Comparison of ENCODE assay signal across 8 mouse cellular contexts in the genomic region with DNA sequence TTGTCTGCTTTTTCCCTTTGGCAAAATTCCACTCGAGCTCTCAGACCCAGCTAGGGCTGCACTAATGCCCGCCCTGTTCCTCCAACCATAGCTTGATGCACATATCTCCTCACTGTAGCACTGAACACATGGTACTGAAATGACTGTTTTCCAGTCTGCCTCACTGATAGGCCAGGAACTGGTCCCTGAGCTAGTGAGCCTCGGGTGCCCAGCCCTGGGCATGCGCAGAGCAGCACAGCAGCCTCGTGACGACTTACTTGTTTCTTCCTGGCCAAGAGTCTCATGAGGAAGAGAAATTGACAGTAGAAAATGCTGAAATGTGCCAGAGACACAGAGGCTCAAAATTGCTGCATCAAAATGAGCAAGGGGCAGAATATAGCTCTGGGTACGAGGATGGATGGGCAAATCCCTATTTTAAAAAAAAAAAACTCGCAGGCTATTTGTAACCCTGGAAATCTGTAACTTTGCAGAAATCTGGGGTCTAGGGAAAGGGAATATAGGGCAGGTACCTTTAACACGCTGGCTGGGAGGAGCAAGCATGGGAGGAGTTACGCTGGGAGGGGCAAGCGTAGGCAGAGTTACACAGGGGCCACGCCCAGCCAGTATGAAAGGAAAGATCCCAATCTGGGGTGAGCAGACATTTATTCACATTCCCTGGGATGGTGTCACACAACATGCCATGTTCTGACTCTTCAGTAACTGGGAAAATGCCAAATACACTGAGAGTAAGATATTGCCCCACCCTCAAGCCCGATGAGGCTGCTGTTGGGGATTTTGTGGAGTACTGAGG. TPM values are rescaled to one million over a fixed set of nuclear protein-coding genes. Genes with fewer than 3 reads are reported as not detected.
DNase-seq lines count a peak whose midpoint lies in the region; ATAC-seq and TF ChIP-seq lines count a peak whose summit lies in the region.

No protein-coding gene starts in this region.

- ATAC-seq in midbrain, embryonic 11.5 days (ENCODE audit: low FRiP score), result no peak
- ATAC-seq in intestine, embryonic 15.5 days, result peak; percentile 77
- ATAC-seq in limb, embryonic 12.5 days (ENCODE audit: insufficient number of reproducible peaks, insufficient read depth, low FRiP score, low TSS enrichment, low read depth), result peak; percentile 48; the same call in 1 of the 2 replicates

- no peak overlapping the region for H3K4me3 ChIP-seq in midbrain, embryonic 11.5 days (ENCODE audit: low read depth, low read length)
- H3K4me3 ChIP-seq in midbrain, embryonic 10.5 days, result no peak overlapping the region
- no peak overlapping the region for H3K4me3 ChIP-seq in intestine, embryonic 15.5 days (replicated peaks)
- H3K4me3 ChIP-seq in limb, embryonic 12.5 days (replicated peaks), result no peak overlapping the region

- no peak for DNase-seq in midbrain, embryonic 11.5 days (ENCODE audit: low spot score, missing footprints)
- no peak for DNase-seq in midbrain, embryonic 10.5 days (ENCODE audit: low spot score)
- peak; percentile 53 for DNase-seq in brain, embryonic 14.5 days (ENCODE audit: low read depth)
- peak; percentile 79 for DNase-seq in gastrocnemius, adult 18-20 months (ENCODE audit: low spot score)
- peak; percentile 5 to 28 for DNase-seq in monocyte, adult 2 months (ENCODE audit: low read depth in 1 of 2, low spot score in 2 of 2)
- peak; percentile 54 for DNase-seq in thymus, postnatal 14 days

- H3K27me3 ChIP-seq in midbrain, embryonic 11.5 days (ENCODE audit: control insufficient read depth, insufficient read depth, low read length), result no peaks in the 10 kb centered on the region; the same call in 1 of the 2 replicates
- peaks cover 33% of the 10 kb centered on the region for H3K27me3 ChIP-seq in midbrain, embryonic 10.5 days (ENCODE audit: low read depth, poor library complexity, severe bottlenecking)
- no peaks in the 10 kb centered on the region for H3K27me3 ChIP-seq in intestine, embryonic 15.5 days (replicated peaks)
- H3K27me3 ChIP-seq in limb, embryonic 12.5 days, result peaks cover 20% of the 10 kb centered on the region

- 0 out of 2 replicates have a peak overlapping the region, but pooled peaks have one; percentile 12 for H3K9ac ChIP-seq in midbrain, embryonic 11.5 days (ENCODE audit: low read length)
- H3K9ac ChIP-seq in intestine, embryonic 15.5 days, result no peak overlapping the region
- no peak overlapping the region for H3K9ac ChIP-seq in limb, embryonic 12.5 days (replicated peaks)

- no peak for TF ChIP-seq POLR2A in brain, embryonic 14.5 days (IDR thresholded peaks at IDR 0.05; ENCODE audit: borderline replicate concordance, extremely low read depth, insufficient read depth, insufficient read length, poor library complexity, severe bottlenecking)

- H3K4me1 ChIP-seq in midbrain, embryonic 11.5 days (ENCODE audit: control insufficient read depth, insufficient read depth, low read length), result peaks cover 2% of the 10 kb centered on the region; the same call in 1 of the 2 replicates
- H3K4me1 ChIP-seq in midbrain, embryonic 10.5 days, result peaks cover 34% of the 10 kb centered on the region
- H3K4me1 ChIP-seq in intestine, embryonic 15.5 days (replicated peaks), result peaks cover 29% of the 10 kb centered on the region
- H3K4me1 ChIP-seq in limb, embryonic 12.5 days (replicated peaks), result peaks cover 49% of the 10 kb centered on the region

- H3K27ac ChIP-seq in midbrain, embryonic 11.5 days (ENCODE audit: low read depth, low read length), result no peak overlapping the region
- H3K27ac ChIP-seq in midbrain, embryonic 10.5 days (replicated peaks), result no peak overlapping the region
- 0 out of 2 replicates have a peak overlapping the region, but pooled peaks have one; percentile 4 for H3K27ac ChIP-seq in intestine, embryonic 15.5 days
- peak overlapping the region; percentile 66; the same call in 1 of the 2 replicates for H3K27ac ChIP-seq in limb, embryonic 12.5 days

- H3K36me3 ChIP-seq in midbrain, embryonic 11.5 days (ENCODE audit: control insufficient read depth, insufficient read depth, low read length), result no peaks in the 10 kb centered on the region
- H3K36me3 ChIP-seq in midbrain, embryonic 10.5 days, result no peaks in the 10 kb centered on the region
- no peaks in the 10 kb centered on the region for H3K36me3 ChIP-seq in intestine, embryonic 15.5 days
- no peaks in the 10 kb centered on the region for H3K36me3 ChIP-seq in limb, embryonic 12.5 days

- no peak for TF ChIP-seq CTCF in brain, embryonic 14.5 days (IDR thresholded peaks at IDR 0.05; ENCODE audit: borderline replicate concordance, extremely low read depth, insufficient read depth, insufficient read length)

- no peaks in the 10 kb centered on the region for H3K9me3 ChIP-seq in midbrain, embryonic 11.5 days (ENCODE audit: control insufficient read depth, low read length)
- no peaks in the 10 kb centered on the region for H3K9me3 ChIP-seq in midbrain, embryonic 10.5 days (replicated peaks)
- H3K9me3 ChIP-seq in intestine, embryonic 15.5 days, result no peaks in the 10 kb centered on the region
- no peaks in the 10 kb centered on the region for H3K9me3 ChIP-seq in limb, embryonic 12.5 days

- 53% methylated on average over 13 of the region's 13 CpGs for WGBS in midbrain, embryonic 11.5 days
- WGBS in midbrain, embryonic 10.5 days, result 55% methylated on average over 13 of the region's 13 CpGs
- 46% methylated on average over 13 of the region's 13 CpGs for WGBS in intestine, embryonic 15.5 days
- WGBS in limb, embryonic 12.5 days, result 39% methylated on average over 13 of the region's 13 CpGs

- no peak overlapping the region for H3K4me2 ChIP-seq in midbrain, embryonic 11.5 days
- H3K4me2 ChIP-seq in intestine, embryonic 15.5 days (replicated peaks), result peak overlapping the region; percentile 34
- peak overlapping the region; percentile 26; the same call in 1 of the 2 replicates for H3K4me2 ChIP-seq in limb, embryonic 12.5 days

RNA-seq across cellular contexts. Expression of gene Ablim1, which starts 41.7 kb away (rescaled TPM):
- polyA plus RNA-seq in midbrain, embryonic 11.5 days (2014; fragmentation: Nextera tagmentation; extraction: Ambion mirVana), result 18.3 and 21.7 TPM in 2 replicates
- 17.8 and 22.2 TPM in 2 replicates for polyA plus RNA-seq in midbrain, embryonic 10.5 days (2016; fragmentation: Nextera tagmentation; extraction: Ambion mirVana)
- 19.3 and 40.7 TPM in 2 replicates for polyA plus RNA-seq in brain, embryonic 14.5 days (2012; rRNA removed)
- total RNA-seq in gastrocnemius, adult 18-20 months (2021), result 10 to 100 TPM; 36.0 to 65.7 TPM
- 28.0 and 31.2 TPM in 2 replicates for polyA plus RNA-seq in intestine, embryonic 15.5 days (2015; fragmentation: Nextera tagmentation; extraction: Ambion mirVana)
- polyA plus RNA-seq in limb, embryonic 12.5 days (2016; fragmentation: Nextera tagmentation; extraction: Ambion mirVana), result 22.1 and 26.1 TPM in 2 replicates

Comparison
In these comparisons a context has a peak if more than half of its experiments do, and no peak if none do; other contexts are left out.
1. DNase-seq: peak in brain, embryonic 14.5 days (single experiment), gastrocnemius, adult 18-20 months (single experiment), monocyte, adult 2 months (2 of 2) and thymus, postnatal 14 days (single experiment); none in midbrain, embryonic 11.5 days (single experiment) and midbrain, embryonic 10.5 days (single experiment).
2. H3K27ac ChIP-seq: peak in intestine, embryonic 15.5 days (single experiment) and limb, embryonic 12.5 days (single experiment); none in midbrain, embryonic 11.5 days (single experiment) and midbrain, embryonic 10.5 days (single experiment).